ENCODE assay signal across 8 mouse cellular contexts in genomic region chr6:118478957-118479708, GRCm38 (mm10). TPM values are rescaled to one million over a fixed set of nuclear protein-coding genes. Genes with fewer than 3 reads are reported as not detected.
A peak's percentile ranks its signal among the peaks of the same experiment; 100 is the strongest.
DNase-seq lines count a peak whose midpoint lies in the region; ATAC-seq lines count a peak whose summit lies in the region.

Zfp9 (minus strand) TSS chr6:118479320.

- H3K4me3 ChIP-seq in hindbrain, embryonic 15.5 days = peak within 1 kb of the TSS; percentile 72

- H3K9ac ChIP-seq in hindbrain, embryonic 15.5 days = peak within 1 kb of the TSS; percentile 83

- under 1% methylated on average over 39 of the region's 57 CpGs for WGBS in hindbrain, embryonic 15.5 days

- peak within 1 kb of the TSS; percentile 69 for H3K4me2 ChIP-seq in hindbrain, embryonic 15.5 days

- peak within 1 kb of the TSS; percentile 92 for H3K27ac ChIP-seq in hindbrain, embryonic 15.5 days (replicated peaks)

- no peaks in the 10 kb centered on the region for H3K9me3 ChIP-seq in hindbrain, embryonic 15.5 days

- peak; percentile 95 for ATAC-seq in hindbrain, embryonic 15.5 days (ENCODE audit: low FRiP score, low read depth)
- ATAC-seq in erythroid progenitor cell, adult 5-6 weeks (replicated peaks; ENCODE audit: low FRiP score, poor library complexity, severe bottlenecking) = no peak; the same call in 1 of the 2 replicates

- 0 out of 2 replicates have a peak, but pooled peaks cover 9% of the 10 kb centered on the region for H3K27me3 ChIP-seq in hindbrain, embryonic 15.5 days

- DNase-seq in ZHBTc4 (ENCODE audit: low read depth, low spot score) = peak; percentile 74
- peak; percentile 89 to 92 for DNase-seq in cerebellum, postnatal 25 days
- DNase-seq in gastrocnemius, adult 18-20 months (ENCODE audit: low spot score) = peak; percentile 76
- DNase-seq in left cerebral cortex, adult 18-20 months (ENCODE audit: low spot score in 2 of 2) = peak; percentile 80 to 89
- peak; percentile 83 for DNase-seq in lung, postnatal 36 days
- DNase-seq in right cerebral cortex, postnatal 10 days (ENCODE audit: low spot score in 2 of 2) = peak; percentile 89 to 93

- peaks cover 16% of the 10 kb centered on the region for H3K4me1 ChIP-seq in hindbrain, embryonic 15.5 days (replicated peaks)

- H3K36me3 ChIP-seq in hindbrain, embryonic 15.5 days = no peaks in the 10 kb centered on the region

RNA-seq across cellular contexts. Expression of gene Zfp9, which starts in this region (rescaled TPM):
- 1 to 10 TPM; 7.3 to 8.2 TPM for total RNA-seq in gastrocnemius, adult 18-20 months (2021)
- polyA plus RNA-seq in hindbrain, embryonic 15.5 days (2015; fragmentation: Nextera tagmentation; extraction: Ambion mirVana) = 11.1 and 12.0 TPM in 2 replicates
- total RNA-seq in left cerebral cortex, adult 18-20 months (2021) = 10 to 100 TPM; 17.6 to 17.9 TPM
- not detected in 2 replicates for total RNA-seq in erythroid progenitor cell, adult 5-6 weeks (2015; ENCODE audit: low replicate concordance)
- total RNA-seq in erythroid progenitor cell, adult 5-6 weeks (2017; ENCODE audit: low replicate concordance) = not detected in 2 replicates

Comparison
In these comparisons a context has a peak if more than half of its experiments do, and no peak if none do; other contexts are left out.
1. RNA of gene Zfp9 (total RNA-seq): 17.6 to 17.9 TPM in left cerebral cortex, adult 18-20 months and 7.3 to 8.2 TPM in gastrocnemius, adult 18-20 months; not detected in erythroid progenitor cell, adult 5-6 weeks; every median in the first group is over 4 times any median in the second.
2. Peak in every context shown above with its lines, with median percentiles within 50 percentile points of each other: DNase-seq.